Mouse (Mus musculus) stomach, postnatal 0 days (tissue): ENCODE results near the gene Izumo2.

ENCODE experiments used
- CTCF ChIP-seq: IDR thresholded peaks from 2 replicates; pipeline ENCODE4 v1.5.1; 2016; ENCODE audit warnings: antibody characterized with exemption, low read depth, mild to moderate bottlenecking, moderate library complexity
- EP300 ChIP-seq: optimal IDR thresholded peaks from 2 replicates; pipeline ENCODE3; 2016; ENCODE audit warnings: antibody characterized with exemption

- TF ChIP-seq EP300 (no peak), CTCF (peak; percentile 72)
Measured at GRCm38 (mm10) chr7:44724316-44724715, 15.8 kb downstream of the Izumo2 start.
